Mouse (Mus musculus) stomach, embryonic 16.5 days (tissue): ENCODE data around the gene Slc19a1. TPM values are rescaled to one million over a fixed set of nuclear protein-coding genes. Genes with fewer than 3 reads are reported as not detected.
A peak's percentile ranks its signal among the peaks of the same experiment; 100 is the strongest.

Source experiments
- ATAC-seq: fragments of 200-750 bp; cut with Nextera tagmentation; 2 replicates; pipeline ENCODE4 v1.8.0; 2017; ENCODE audit warnings: moderate number of reproducible peaks, moderate TSS enrichment; ENCODE audit not compliant: insufficient read depth, low FRiP score
- H3K27ac ChIP-seq: fragments of 300-500 bp; sonication (generic); 2 replicates; pipeline ENCODE4 v1.5.1; 2014; ENCODE audit warnings: low read length
- H3K27me3 ChIP-seq: fragments of 300-500 bp; sonication (generic); 2 replicates; pipeline ENCODE4 v1.6.1; 2014; ENCODE audit warnings: low read length, control low read depth, mixed read lengths; ENCODE audit not compliant: control insufficient read depth, insufficient read depth
- H3K36me3 ChIP-seq: fragments of 300-500 bp; sonication (generic); 2 replicates; pipeline ENCODE4 v1.6.1; 2014; ENCODE audit warnings: low read length; ENCODE audit not compliant: control insufficient read depth, insufficient read depth
- H3K4me1 ChIP-seq: fragments of 300-500 bp; sonication (generic); 2 replicates; pipeline ENCODE4 v1.6.1; 2014; ENCODE audit warnings: low read length, control low read depth, mixed read lengths; ENCODE audit not compliant: control insufficient read depth, insufficient read depth
- H3K4me2 ChIP-seq: fragments of 300-500 bp; sonication (generic); 2 replicates; pipeline ENCODE4 v1.6.1; 2014; ENCODE audit warnings: low read depth, low read length, mixed read lengths
- H3K4me3 ChIP-seq: fragments of 300-500 bp; sonication (generic); replicated peaks from 2 replicates; pipeline ENCODE4 v1.5.1; 2014; ENCODE audit warnings: mild to moderate bottlenecking, low read length
- H3K9ac ChIP-seq: fragments of 300-500 bp; sonication (generic); 2 replicates; pipeline ENCODE4 v1.6.1; 2014; ENCODE audit warnings: low read length
- H3K9me3 ChIP-seq: fragments of 300-500 bp; sonication (generic); replicated peaks from 2 replicates; pipeline ENCODE4 v1.6.1; 2016; ENCODE audit warnings: low read length, control low read depth; ENCODE audit not compliant: control insufficient read depth
- WGBS: fragments of 180-500 bp; shearing (Covaris S2); extraction: QIAGEN DNeasy Blood & Tissue Kit; methylation state at CpG from one replicate; pipeline ENCODE4 v1.1.7; 2014; 5-methylcytosine and 5-hydroxymethylcytosine counted together
- polyA plus RNA-seq: library from polyadenylated mRNA; unstranded; fragments of >200 nt; fragmentation: Nextera tagmentation; extraction: Ambion mirVana; gene quantifications from 2 replicates; pipeline ENCODE4 v1.2.1, GENCODE M21; 2015

The Slc19a1 gene
- polyA plus RNA-seq, 1 experiment from 2014 or later = 32.3 TPM

DNA sequence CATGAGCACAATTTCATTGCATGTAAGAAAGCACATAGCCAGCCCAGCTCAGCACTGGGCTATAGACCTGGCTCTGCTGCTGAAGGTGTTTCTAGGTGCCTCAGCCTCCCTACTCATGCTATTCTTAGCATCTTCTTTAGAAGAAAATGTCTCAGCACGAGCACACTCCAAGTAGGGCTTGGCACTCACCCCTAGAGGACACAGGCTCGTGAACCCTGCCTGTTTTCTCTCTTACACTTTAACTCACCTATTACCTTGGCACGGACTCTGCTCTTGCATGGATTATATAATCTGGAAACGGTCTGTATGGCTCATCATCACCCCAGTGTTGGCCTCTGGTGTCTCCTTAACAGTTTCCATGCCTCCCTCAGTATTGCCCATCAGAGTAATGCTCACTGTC lies 20.4 kb upstream of the Slc19a1 start:
- no peak overlapping the region for H3K9ac ChIP-seq
- H3K36me3 ChIP-seq = no peaks in the 10 kb centered on the region
- WGBS = 78% methylated on average over 4 of the region's 4 CpGs
- H3K27me3 ChIP-seq = no peaks in the 10 kb centered on the region
- H3K27ac ChIP-seq = no peak overlapping the region
- H3K9me3 ChIP-seq = no peaks in the 10 kb centered on the region
- peaks cover 6% of the 10 kb centered on the region; the same call in 1 of the 2 replicates for H3K4me1 ChIP-seq
- ATAC-seq = no peak
- no peak overlapping the region for H3K4me2 ChIP-seq
- H3K4me3 ChIP-seq = no peak overlapping the region

GRCm38 (mm10) chr10:77016080-77016479 lies 16.0 kb upstream of the Slc19a1 start:
- 79% methylated on average over 7 of the region's 7 CpGs for WGBS
- Histone ChIP-seq H3K9me3 (no peaks in the 10 kb centered on the region), H3K27me3 (no peaks in the 10 kb centered on the region), H3K4me1 (no peaks in the 10 kb centered on the region), H3K4me2 (no peak overlapping the region), H3K36me3 (no peaks in the 10 kb centered on the region), H3K4me3 (no peak overlapping the region), H3K27ac (no peak overlapping the region), H3K9ac (no peak overlapping the region)
- no peak for ATAC-seq

DNA sequence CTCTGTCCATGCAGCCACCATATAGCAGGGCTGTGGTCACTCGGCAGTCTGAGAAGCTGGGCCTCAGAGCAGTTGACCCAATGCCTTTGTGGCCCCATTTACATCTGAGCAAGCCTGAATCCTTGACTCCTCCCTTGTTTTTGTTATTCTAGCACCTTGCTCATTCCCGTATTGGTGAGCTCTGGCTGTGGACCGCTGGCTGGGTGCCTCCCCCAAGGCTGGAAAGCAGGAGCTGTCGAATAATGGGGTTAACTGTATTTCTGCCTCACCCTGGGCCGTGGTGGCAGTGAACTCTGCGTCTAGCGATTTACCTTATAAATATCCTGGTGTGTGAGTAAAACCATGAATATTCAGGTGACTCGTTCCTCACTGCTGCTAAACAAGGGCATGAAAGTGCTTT lies 15.5 kb upstream of the Slc19a1 start:
- H3K36me3 ChIP-seq = no peaks in the 10 kb centered on the region
- no peaks in the 10 kb centered on the region for H3K9me3 ChIP-seq
- H3K4me3 ChIP-seq = no peak overlapping the region
- H3K4me2 ChIP-seq = no peak overlapping the region
- H3K4me1 ChIP-seq = no peaks in the 10 kb centered on the region
- no peak for ATAC-seq
- no peaks in the 10 kb centered on the region for H3K27me3 ChIP-seq
- no peak overlapping the region for H3K9ac ChIP-seq
- no peak overlapping the region for H3K27ac ChIP-seq
- WGBS = 47% methylated on average over 8 of the region's 8 CpGs

GRCm38 (mm10) chr10:77017061-77017460 lies 15.0 kb upstream of the Slc19a1 start:
- 59% methylated on average over 2 of the region's 2 CpGs for WGBS
- Histone ChIP-seq H3K9me3 (no peaks in the 10 kb centered on the region), H3K9ac (no peak overlapping the region), H3K27me3 (no peaks in the 10 kb centered on the region), H3K36me3 (no peaks in the 10 kb centered on the region), H3K4me2 (no peak overlapping the region), H3K4me3 (no peak overlapping the region), H3K27ac (no peak overlapping the region), H3K4me1 (no peaks in the 10 kb centered on the region)
- no peak for ATAC-seq

GRCm38 (mm10) chr10:77017662-77018061 lies 14.4 kb upstream of the Slc19a1 start:
- Histone ChIP-seq H3K36me3 (no peaks in the 10 kb centered on the region), H3K4me2 (no peak overlapping the region), H3K9me3 (no peaks in the 10 kb centered on the region), H3K9ac (no peak overlapping the region), H3K4me3 (no peak overlapping the region), H3K27ac (no peak overlapping the region), H3K4me1 (no peaks in the 10 kb centered on the region; the same call in 1 of the 2 replicates), H3K27me3 (no peaks in the 10 kb centered on the region)
- 40% methylated on average over 9 of the region's 9 CpGs for WGBS
- no peak; the same call in 1 of the 2 replicates for ATAC-seq

DNA sequence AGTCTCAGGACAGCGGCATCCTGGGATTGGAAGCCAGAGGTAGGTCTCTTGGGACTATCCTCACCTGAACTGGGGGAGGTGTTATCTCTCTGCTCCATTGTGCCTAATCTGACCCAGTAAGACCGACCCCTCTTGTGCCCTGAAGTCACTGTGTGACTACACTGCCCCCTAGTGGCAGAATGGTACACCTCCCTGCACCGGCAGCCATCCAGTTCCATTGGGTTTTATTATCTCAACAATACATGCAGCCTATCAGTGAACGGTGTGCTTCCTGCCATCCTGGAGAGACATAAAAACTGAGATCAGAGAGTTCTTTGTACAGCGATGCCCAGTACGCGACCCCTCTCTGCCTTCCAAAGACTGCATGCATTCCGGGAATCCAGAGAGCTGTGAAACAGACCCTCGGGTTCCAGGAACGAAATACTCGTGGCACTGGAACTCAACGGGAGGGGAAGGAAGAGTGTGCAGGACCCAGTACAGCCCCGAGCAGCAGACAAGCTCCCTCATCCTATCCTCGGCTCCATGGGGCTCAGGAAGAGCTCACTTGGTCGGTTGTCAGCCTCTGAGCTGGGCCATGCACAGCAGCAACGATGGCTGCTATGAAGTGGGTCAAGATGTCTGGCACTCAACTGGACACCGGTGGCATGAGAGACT lies 10.5 kb upstream of the Slc19a1 start:
- H3K9ac ChIP-seq = no peak overlapping the region; the same call in 1 of the 2 replicates
- H3K27ac ChIP-seq = no peak overlapping the region
- peak overlapping the region; percentile 40 for H3K4me2 ChIP-seq
- H3K27me3 ChIP-seq = no peaks in the 10 kb centered on the region
- no peaks in the 10 kb centered on the region for H3K9me3 ChIP-seq
- ATAC-seq = peak; percentile 21; the same call in 1 of the 2 replicates
- H3K4me1 ChIP-seq = no peaks in the 10 kb centered on the region; the same call in 1 of the 2 replicates
- 31% methylated on average over 17 of the region's 17 CpGs for WGBS
- H3K4me3 ChIP-seq = no peak overlapping the region; the same call in 1 of the 2 replicates
- no peaks in the 10 kb centered on the region for H3K36me3 ChIP-seq

GRCm38 (mm10) chr10:77022301-77023130 lies 9.5 kb upstream of the Slc19a1 start:
- Histone ChIP-seq H3K4me1 (no peaks in the 10 kb centered on the region; the same call in 1 of the 2 replicates), H3K36me3 (no peaks in the 10 kb centered on the region), H3K27me3 (no peaks in the 10 kb centered on the region), H3K9ac (no peak overlapping the region), H3K4me3 (no peak overlapping the region), H3K9me3 (no peaks in the 10 kb centered on the region), H3K27ac (0 out of 2 replicates have a peak overlapping the region, but pooled peaks have one; percentile 14), H3K4me2 (no peak overlapping the region)
- peak; percentile 56 for ATAC-seq
- 66% methylated on average over 13 of the region's 13 CpGs for WGBS

DNA sequence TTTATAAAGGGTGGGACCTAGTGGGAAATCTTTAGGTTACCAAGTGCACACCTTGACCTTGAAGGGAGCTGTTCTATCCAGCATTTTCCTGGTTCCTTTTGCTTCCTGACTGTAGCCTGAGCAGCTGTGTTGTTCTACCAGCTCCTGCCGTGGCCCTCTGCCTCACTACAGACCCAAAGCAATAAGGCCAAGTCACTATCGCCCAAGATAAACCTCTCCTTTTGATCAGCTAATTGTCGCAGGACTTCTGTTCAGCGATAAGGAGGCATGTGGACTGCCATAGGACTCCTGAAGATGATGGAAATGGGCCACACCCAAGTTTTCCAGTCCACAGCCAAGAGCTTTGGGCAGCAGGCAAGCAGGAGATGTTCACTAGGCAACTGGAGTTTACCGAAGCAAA lies 7.8 kb upstream of the Slc19a1 start:
- Histone ChIP-seq H3K4me2 (no peak overlapping the region), H3K27me3 (no peaks in the 10 kb centered on the region), H3K27ac (no peak overlapping the region), H3K4me1 (no peaks in the 10 kb centered on the region; the same call in 1 of the 2 replicates), H3K9ac (no peak overlapping the region), H3K9me3 (no peaks in the 10 kb centered on the region), H3K36me3 (no peaks in the 10 kb centered on the region), H3K4me3 (no peak overlapping the region)
- ATAC-seq = peak; percentile 51; the same call in 1 of the 2 replicates
- WGBS = 63% methylated on average over 5 of the region's 5 CpGs

DNA sequence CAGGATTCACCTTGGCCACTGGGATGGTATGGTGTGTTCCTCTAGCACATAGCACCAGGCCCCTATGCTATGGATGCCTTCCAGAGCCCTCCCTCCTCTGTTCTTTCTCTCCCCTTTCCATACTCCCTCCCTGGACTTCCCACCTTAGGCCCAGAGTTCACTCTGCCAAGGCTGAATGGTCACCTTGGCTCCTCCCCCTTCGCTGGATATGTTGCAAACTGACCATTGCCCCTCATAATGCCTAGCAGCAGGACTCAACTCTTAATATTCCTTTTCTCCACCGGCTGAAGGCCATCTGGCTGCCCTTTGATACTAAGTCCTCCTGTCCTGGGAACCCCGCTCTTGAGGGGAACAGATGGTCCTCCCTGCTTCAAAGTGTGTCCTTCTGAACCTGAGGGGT lies 5.1 kb upstream of the Slc19a1 start:
- Histone ChIP-seq H3K4me1 (no peaks in the 10 kb centered on the region; the same call in 1 of the 2 replicates), H3K9ac (no peak overlapping the region), H3K27ac (no peak overlapping the region), H3K27me3 (no peaks in the 10 kb centered on the region), H3K4me3 (no peak overlapping the region), H3K4me2 (no peak overlapping the region), H3K36me3 (no peaks in the 10 kb centered on the region), H3K9me3 (no peaks in the 10 kb centered on the region)
- no peak for ATAC-seq
- 81% methylated on average over 3 of the region's 3 CpGs for WGBS
